Mouse (Mus musculus) stomach, postnatal 0 days (tissue): ENCODE results near the gene Dok1.

ENCODE experiments used
- CTCF ChIP-seq: IDR thresholded peaks from 2 replicates; pipeline ENCODE4 v1.5.1; 2016; ENCODE audit warnings: antibody characterized with exemption, low read depth, mild to moderate bottlenecking, moderate library complexity
- EP300 ChIP-seq: optimal IDR thresholded peaks from 2 replicates; pipeline ENCODE3; 2016; ENCODE audit warnings: antibody characterized with exemption

DNA sequence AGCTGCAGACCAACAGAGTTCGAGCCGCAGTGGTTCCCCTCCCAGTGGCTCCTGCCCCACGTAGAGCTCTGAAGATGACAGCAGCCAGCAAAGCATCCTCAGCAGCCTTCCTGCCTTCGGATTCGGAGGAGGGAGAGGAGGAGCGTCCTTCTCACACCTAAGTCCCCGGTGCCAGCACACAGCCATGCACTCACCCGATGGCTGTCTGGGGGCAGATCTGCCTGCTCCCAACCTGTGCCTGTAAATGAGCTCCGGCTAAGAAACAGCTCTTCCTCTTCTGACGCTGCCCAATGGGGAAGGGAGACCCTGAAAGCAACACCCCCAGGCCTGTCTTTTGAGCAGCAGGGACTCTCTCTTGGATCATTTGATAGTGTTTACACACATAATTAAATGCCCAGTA, 3.5 kb downstream of the Dok1 start:
- TF ChIP-seq CTCF (no peak), EP300 (no peak)
